Mouse (Mus musculus) forebrain, postnatal 0 days (tissue): ENCODE measurements at regions not wholly inside any gene's neighbourhood (a gene's known extent, or its start where the extent isn't known, plus 50 kb on each side); places are given as distances from the start of the nearest gene placed in this dataset.
"Not testable (repeated sequence)": the region's sequence is repeated elsewhere in the genome, so short reads cannot be mapped to it uniquely, and the experiment has no call there.

Experiments used
- ATAC-seq: fragments of 200-750 bp; cut with Nextera tagmentation; 2 replicates; pipeline ENCODE4 v1.8.0; 2017; ENCODE audit warnings: mild to moderate bottlenecking, moderate library complexity
- DNase-seq: peaks from one replicate; pipeline ENCODE4 v3.0.0-alpha.2; 2015
- H3K27ac ChIP-seq: fragments of 300-500 bp; sonication (generic); 2 replicates; pipeline ENCODE4 v1.5.1; 2014; ENCODE audit warnings: low read depth, mild to moderate bottlenecking, antibody characterized with exemption, low read length, moderate library complexity, mixed read lengths
- H3K27me3 ChIP-seq: fragments of 300-500 bp; sonication (generic); 2 replicates; pipeline ENCODE4 v1.6.1; 2014; ENCODE audit warnings: mild to moderate bottlenecking, low read length, mixed read lengths; ENCODE audit not compliant: insufficient read depth
- H3K36me3 ChIP-seq: fragments of 300-500 bp; sonication (generic); 2 replicates; pipeline ENCODE4 v1.6.1; 2014; ENCODE audit warnings: mild to moderate bottlenecking, moderate library complexity; ENCODE audit not compliant: insufficient read depth
- H3K4me1 ChIP-seq: fragments of 300-500 bp; sonication (generic); 2 replicates; pipeline ENCODE4 v1.6.1; 2014; ENCODE audit warnings: antibody characterized with exemption; ENCODE audit not compliant: insufficient read depth
- H3K4me2 ChIP-seq: fragments of 300-500 bp; sonication (generic); 2 replicates; pipeline ENCODE4 v1.6.1; 2014; ENCODE audit warnings: low read depth, mild to moderate bottlenecking, moderate library complexity
- H3K4me3 ChIP-seq: fragments of 300-500 bp; sonication (generic); 2 replicates; pipeline ENCODE4 v1.5.1; 2014; ENCODE audit warnings: low read depth, low read length, mixed read lengths
- H3K9ac ChIP-seq: fragments of 300-500 bp; sonication (generic); 2 replicates; pipeline ENCODE4 v1.6.1; 2014; ENCODE audit warnings: mild to moderate bottlenecking
- H3K9me3 ChIP-seq: fragments of 300-500 bp; sonication (generic); 2 replicates; pipeline ENCODE4 v1.6.1; 2016; ENCODE audit warnings: low read length
- CTCF ChIP-seq: sonication (generic); IDR thresholded peaks from 2 replicates; pipeline ENCODE4 v1.5.1; 2016; ENCODE audit warnings: antibody characterized with exemption, control low read depth, low read depth
- WGBS: fragments of 180-500 bp; shearing (Covaris S2); extraction: QIAGEN DNeasy Blood & Tissue Kit; methylation state at CpG from one replicate; pipeline ENCODE4 v1.1.7; 2014; 5-methylcytosine and 5-hydroxymethylcytosine counted together

GRCm38 (mm10) chr8:59977024-59977662 is 525.9 kb downstream of the Gm10283 start:
- Histone ChIP-seq H3K9ac (no peak overlapping the region), H3K4me3 (no peak overlapping the region), H3K27ac (no peak overlapping the region), H3K4me1 (no peaks in the 10 kb centered on the region), H3K36me3 (no peaks in the 10 kb centered on the region), H3K9me3 (no peaks in the 10 kb centered on the region), H3K4me2 (no peak overlapping the region), H3K27me3 (no peaks in the 10 kb centered on the region)
- ATAC-seq (no peak), DNase-seq (no peak)
- no peak for TF ChIP-seq CTCF
- 85% methylated on average over 6 of the region's 6 CpGs for WGBS

GRCm38 (mm10) chr8:59965416-59965815 is 537.6 kb downstream of the Gm10283 start:
- DNase-seq (no peak), ATAC-seq (no peak)
- Histone ChIP-seq H3K9me3 (no peaks in the 10 kb centered on the region), H3K27me3 (no peaks in the 10 kb centered on the region), H3K36me3 (no peaks in the 10 kb centered on the region), H3K9ac (no peak overlapping the region), H3K4me1 (no peaks in the 10 kb centered on the region), H3K4me3 (no peak overlapping the region), H3K4me2 (no peak overlapping the region), H3K27ac (no peak overlapping the region)
- TF ChIP-seq CTCF, result no peak
- WGBS, result 86% methylated on average over 2 of the region's 2 CpGs

- no peak for ATAC-seq
- DNase-seq, result no peak
- Histone ChIP-seq H3K4me3 (no peak overlapping the region), H3K36me3 (no peaks in the 10 kb centered on the region), H3K27ac (no peak overlapping the region), H3K27me3 (no peaks in the 10 kb centered on the region), H3K4me1 (no peaks in the 10 kb centered on the region), H3K4me2 (no peak overlapping the region), H3K9ac (no peak overlapping the region), H3K9me3 (no peaks in the 10 kb centered on the region)
- no peak for TF ChIP-seq CTCF
Observed at GRCm38 (mm10) chr8:59963234-59963633, 539.8 kb downstream of the Gm10283 start.

DNA sequence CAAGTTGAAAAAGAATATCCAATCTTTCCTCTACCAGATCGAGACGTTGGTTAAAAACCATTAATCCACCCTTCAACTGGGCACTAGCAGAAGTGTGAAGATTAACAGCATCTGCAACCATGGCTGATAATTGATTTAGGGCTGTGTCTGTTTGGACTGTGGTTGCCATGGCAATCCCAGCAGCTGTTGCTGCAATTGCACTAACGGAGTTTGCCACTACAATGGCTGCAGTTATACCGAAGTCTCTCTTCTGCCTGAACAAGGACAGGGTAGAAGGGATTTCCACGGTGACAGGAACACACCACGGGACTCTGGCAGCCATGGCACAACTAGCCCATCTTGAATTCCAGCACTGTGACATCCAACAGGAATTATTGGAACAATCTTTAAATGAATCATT is 549.3 kb downstream of the Gm10283 start:
- not testable (repeated sequence) for ATAC-seq, H3K4me1 ChIP-seq, H3K27ac ChIP-seq, H3K27me3 ChIP-seq, H3K4me2 ChIP-seq, H3K4me3 ChIP-seq, H3K9ac ChIP-seq, H3K9me3 ChIP-seq, H3K36me3 ChIP-seq
- 53% methylated on average over 6 of the region's 6 CpGs for WGBS
- DNase-seq, result peak; percentile 24

DNA sequence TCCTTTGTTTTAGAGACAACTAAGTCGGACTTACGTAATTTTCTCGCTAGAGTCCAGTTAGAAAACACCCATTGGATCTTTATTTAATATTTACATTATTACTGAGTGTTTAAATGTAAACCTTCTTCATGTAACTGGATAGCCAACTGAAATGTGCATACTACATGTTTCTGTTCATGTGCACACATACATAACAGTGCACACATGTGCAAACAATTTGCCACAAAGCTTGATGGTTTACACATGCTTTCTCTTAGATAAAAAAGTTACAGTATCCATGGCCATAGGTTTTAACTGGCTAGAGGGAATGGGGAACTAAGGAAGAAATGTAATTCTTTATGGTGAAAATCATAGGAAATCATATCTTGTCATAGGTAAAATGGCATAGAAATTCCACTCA is 596.2 kb downstream of the Gm10283 start:
- Histone ChIP-seq H3K4me2 (no peak overlapping the region), H3K36me3 (no peaks in the 10 kb centered on the region), H3K4me3 (no peak overlapping the region), H3K9me3 (no peaks in the 10 kb centered on the region), H3K9ac (no peak overlapping the region), H3K27me3 (no peaks in the 10 kb centered on the region), H3K27ac (no peak overlapping the region), H3K4me1 (no peaks in the 10 kb centered on the region)
- WGBS, result 94% methylated on average over 3 of the region's 3 CpGs
- no peak for TF ChIP-seq CTCF
- DNase-seq (no peak), ATAC-seq (no peak)
